Mouse (Mus musculus) cerebellum, postnatal 14 days (tissue): ENCODE data around the gene Tmem270.

ENCODE experiments used
- DNase-seq, 2 experiments: peaks; one replicate each; pipeline ENCODE4 v3.0.0; 2021; ENCODE audit warnings: mixed read lengths in 2 of 2

The Tmem270 gene

GRCm38 (mm10) chr5:134926726-134927125 is 20.2 kb upstream of the Tmem270 start:
- DNase-seq, result no peak

GRCm38 (mm10) chr5:134923141-134923540 is 16.6 kb upstream of the Tmem270 start:
- no peak for DNase-seq

GRCm38 (mm10) chr5:134921106-134921505 is 14.6 kb upstream of the Tmem270 start:
- no peak for DNase-seq

- peak; percentile 69 to 83 for DNase-seq
Observed at GRCm38 (mm10) chr5:134920106-134920687, 13.7 kb upstream of the Tmem270 start.

GRCm38 (mm10) chr5:134919097-134919496 is 12.6 kb upstream of the Tmem270 start:
- DNase-seq, result peak in 1 of 2 experiments; percentile 40

GRCm38 (mm10) chr5:134918071-134918832 is 11.7 kb upstream of the Tmem270 start:
- peak; percentile 50 to 85 for DNase-seq

- DNase-seq, result no peak
Observed at GRCm38 (mm10) chr5:134915311-134915710, 8.8 kb upstream of the Tmem270 start, which contains the start of gene Cldn13. TSS of gene Cldn13 (minus strand) at chr5:134915526.

GRCm38 (mm10) chr5:134914510-134914909 is 8.0 kb upstream of the Tmem270 start:
- DNase-seq, result no peak

- DNase-seq, result no peak
Observed at GRCm38 (mm10) chr5:134913753-134914152, 7.2 kb upstream of the Tmem270 start.

GRCm38 (mm10) chr5:134913352-134913751 is 6.8 kb upstream of the Tmem270 start:
- no peak for DNase-seq

- DNase-seq, result no peak
Observed at GRCm38 (mm10) chr5:134911901-134912300, 5.4 kb upstream of the Tmem270 start.

GRCm38 (mm10) chr5:134907135-134907534 is 602 bp upstream of the Tmem270 start:
- DNase-seq, result peak; percentile 98 to 99

GRCm38 (mm10) chr5:134901644-134902027 is 4.9 kb downstream of the Tmem270 start:
- peak; percentile 14 to 35 for DNase-seq

GRCm38 (mm10) chr5:134901012-134901643 is 5.4 kb downstream of the Tmem270 start:
- DNase-seq, result peak; percentile 65

GRCm38 (mm10) chr5:134897596-134897995 is 8.9 kb downstream of the Tmem270 start:
- DNase-seq, result no peak

- no peak for DNase-seq
Observed at GRCm38 (mm10) chr5:134896965-134897364, 9.6 kb downstream of the Tmem270 start.

- DNase-seq, result no peak
Observed at GRCm38 (mm10) chr5:134895291-134895690, 11.2 kb downstream of the Tmem270 start.

GRCm38 (mm10) chr5:134892717-134893116 is 13.8 kb downstream of the Tmem270 start:
- no peak for DNase-seq

- no peak for DNase-seq
Observed at GRCm38 (mm10) chr5:134891552-134891951, 15.0 kb downstream of the Tmem270 start.

GRCm38 (mm10) chr5:134890601-134891054 is 15.9 kb downstream of the Tmem270 start:
- peak in 1 of 2 experiments; percentile 20 for DNase-seq

GRCm38 (mm10) chr5:134888505-134888904 is 18.0 kb downstream of the Tmem270 start:
- no peak for DNase-seq

- no peak for DNase-seq
Observed at GRCm38 (mm10) chr5:134887447-134888335, 18.8 kb downstream of the Tmem270 start.

GRCm38 (mm10) chr5:134883077-134883476 is 23.5 kb downstream of the Tmem270 start:
- peak; percentile 64 to 66 for DNase-seq
